Mouse (Mus musculus): ENCODE results near the gene Spns3. TPM values are rescaled to one million over a fixed set of nuclear protein-coding genes. Genes with fewer than 3 reads are reported as not detected.
A peak's percentile ranks its signal among the peaks of the same experiment; 100 is the strongest.

Spns3 gene
- polyA plus RNA-seq, 1 experiment from 2014 or later: 12.2 TPM

- H3K9ac ChIP-seq (ENCODE audit: low read depth, low read length): no peak overlapping the region
- H3K4me3 ChIP-seq (ENCODE audit: low read depth, low read length): no peak overlapping the region
- H3K4me1 ChIP-seq (replicated peaks; ENCODE audit: control insufficient read depth, insufficient read depth, low read length): peaks cover 6% of the 10 kb centered on the region
- H3K9me3 ChIP-seq (ENCODE audit: control insufficient read depth): no peaks in the 10 kb centered on the region
- 90% methylated on average over 1 of the region's 1 CpGs for WGBS
- no peaks in the 10 kb centered on the region for H3K36me3 ChIP-seq (ENCODE audit: control insufficient read depth, insufficient read depth)
- TF ChIP-seq CTCF (IDR thresholded peaks at IDR 0.05; ENCODE audit: low read depth): no peak
- no peaks in the 10 kb centered on the region for H3K27me3 ChIP-seq (replicated peaks; ENCODE audit: control insufficient read depth, insufficient read depth, low read length)
- H3K4me2 ChIP-seq (replicated peaks; ENCODE audit: low read depth): no peak overlapping the region
- no peak for ATAC-seq
- no peak overlapping the region for H3K27ac ChIP-seq (ENCODE audit: low read depth, low read length)
These were observed 72.7 kb downstream of the Spns3 start for GRCm38 (mm10) chr11:72477653-72478052.

GRCm38 (mm10) chr11:72477182-72477581, 73.1 kb downstream of the Spns3 start:
- ATAC-seq: no peak
- no peak overlapping the region for H3K4me2 ChIP-seq (replicated peaks; ENCODE audit: low read depth)
- WGBS: 24% methylated on average over 5 of the region's 5 CpGs
- no peak overlapping the region for H3K4me3 ChIP-seq (ENCODE audit: low read depth, low read length)
- H3K27ac ChIP-seq (ENCODE audit: low read depth, low read length): no peak overlapping the region; the same call in 1 of the 2 replicates
- H3K9me3 ChIP-seq (ENCODE audit: control insufficient read depth): no peaks in the 10 kb centered on the region
- H3K36me3 ChIP-seq (ENCODE audit: control insufficient read depth, insufficient read depth): no peaks in the 10 kb centered on the region
- peaks cover 6% of the 10 kb centered on the region for H3K4me1 ChIP-seq (replicated peaks; ENCODE audit: control insufficient read depth, insufficient read depth, low read length)
- TF ChIP-seq CTCF (IDR thresholded peaks at IDR 0.05; ENCODE audit: low read depth): no peak
- H3K9ac ChIP-seq (ENCODE audit: low read depth, low read length): no peak overlapping the region
- H3K27me3 ChIP-seq (replicated peaks; ENCODE audit: control insufficient read depth, insufficient read depth, low read length): no peaks in the 10 kb centered on the region

DNA sequence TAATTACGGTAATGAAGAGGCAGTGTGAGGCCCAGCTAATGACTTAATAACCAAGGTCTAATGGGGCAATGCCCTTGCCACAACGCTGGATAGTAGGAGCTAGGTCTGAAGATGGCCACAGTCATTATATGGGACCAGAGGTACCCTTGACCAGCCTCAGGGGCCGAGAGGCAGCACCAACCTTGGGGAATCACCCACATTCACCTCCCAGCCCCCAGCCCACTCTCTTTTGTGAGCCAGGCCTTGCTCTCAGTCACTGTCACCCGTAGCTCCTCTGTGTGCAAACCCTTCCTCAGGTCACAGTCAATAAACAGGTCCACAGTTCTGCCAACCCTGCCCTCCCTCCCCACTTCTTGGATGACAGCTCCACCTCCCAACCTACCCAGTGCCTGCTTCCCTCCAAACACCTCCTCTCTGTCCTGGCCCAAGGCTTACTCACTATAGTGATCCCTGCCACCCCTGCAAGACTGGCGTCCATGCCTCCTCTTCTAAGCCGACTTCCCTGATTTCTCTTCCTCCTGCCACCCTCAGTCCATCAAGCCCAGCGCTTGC, 74.2 kb downstream of the Spns3 start:
- Histone ChIP-seq H3K27ac (ENCODE audit: low read depth, low read length) (peak overlapping the region; percentile 79), H3K4me3 (ENCODE audit: low read depth, low read length) (no peak overlapping the region), H3K4me1 (replicated peaks; ENCODE audit: control insufficient read depth, insufficient read depth, low read length) (peaks cover 6% of the 10 kb centered on the region), H3K9ac (ENCODE audit: low read depth, low read length) (no peak overlapping the region), H3K4me2 (replicated peaks; ENCODE audit: low read depth) (no peak overlapping the region), H3K36me3 (ENCODE audit: control insufficient read depth, insufficient read depth) (0 out of 2 replicates have a peak, but pooled peaks cover 3% of the 10 kb centered on the region), H3K27me3 (replicated peaks; ENCODE audit: control insufficient read depth, insufficient read depth, low read length) (no peaks in the 10 kb centered on the region), H3K9me3 (ENCODE audit: control insufficient read depth) (no peaks in the 10 kb centered on the region)
- ATAC-seq: no peak
- WGBS: 61% methylated on average over 7 of the region's 7 CpGs
- TF ChIP-seq CTCF (IDR thresholded peaks at IDR 0.05; ENCODE audit: low read depth): no peak

DNA sequence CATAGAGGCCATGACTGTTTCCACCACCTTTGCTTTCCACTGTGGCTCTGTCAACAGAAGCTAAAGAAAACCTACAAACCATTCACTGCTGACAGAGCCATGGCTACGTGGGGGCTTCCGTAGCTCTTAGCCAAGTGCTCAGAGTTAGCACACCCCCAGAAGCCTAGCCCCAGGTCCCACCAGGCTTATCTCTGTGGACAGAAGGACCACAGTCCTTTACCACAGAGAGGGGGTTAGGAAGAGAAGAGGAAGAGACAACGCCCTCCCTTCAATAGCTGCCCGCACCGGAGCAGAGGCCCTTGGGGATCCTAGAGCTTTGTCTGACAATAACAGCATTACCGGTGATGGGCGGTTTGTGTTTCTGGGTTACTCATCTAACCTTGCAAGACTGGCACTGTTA, 74.9 kb downstream of the Spns3 start:
- TF ChIP-seq CTCF (IDR thresholded peaks at IDR 0.05; ENCODE audit: low read depth): no peak
- H3K27ac ChIP-seq (ENCODE audit: low read depth, low read length): peak overlapping the region; percentile 79
- H3K27me3 ChIP-seq (replicated peaks; ENCODE audit: control insufficient read depth, insufficient read depth, low read length): no peaks in the 10 kb centered on the region
- no peak overlapping the region for H3K4me3 ChIP-seq (ENCODE audit: low read depth, low read length)
- H3K4me1 ChIP-seq (replicated peaks; ENCODE audit: control insufficient read depth, insufficient read depth, low read length): peaks cover 6% of the 10 kb centered on the region
- ATAC-seq: no peak
- H3K4me2 ChIP-seq (replicated peaks; ENCODE audit: low read depth): peak overlapping the region; percentile 30; the same call in 1 of the 2 replicates
- WGBS: 56% methylated on average over 7 of the region's 7 CpGs
- H3K9me3 ChIP-seq (ENCODE audit: control insufficient read depth): no peaks in the 10 kb centered on the region
- 0 out of 2 replicates have a peak, but pooled peaks cover 3% of the 10 kb centered on the region for H3K36me3 ChIP-seq (ENCODE audit: control insufficient read depth, insufficient read depth)
- H3K9ac ChIP-seq (ENCODE audit: low read depth, low read length): no peak overlapping the region

- Histone ChIP-seq H3K36me3 (ENCODE audit: control insufficient read depth, insufficient read depth) (0 out of 2 replicates have a peak, but pooled peaks cover 3% of the 10 kb centered on the region), H3K9me3 (ENCODE audit: control insufficient read depth) (no peaks in the 10 kb centered on the region), H3K4me3 (ENCODE audit: low read depth, low read length) (no peak overlapping the region), H3K27ac (ENCODE audit: low read depth, low read length) (peak overlapping the region; percentile 79), H3K9ac (ENCODE audit: low read depth, low read length) (no peak overlapping the region), H3K4me2 (replicated peaks; ENCODE audit: low read depth) (no peak overlapping the region; the same call in 1 of the 2 replicates), H3K27me3 (replicated peaks; ENCODE audit: control insufficient read depth, insufficient read depth, low read length) (no peaks in the 10 kb centered on the region), H3K4me1 (replicated peaks; ENCODE audit: control insufficient read depth, insufficient read depth, low read length) (peaks cover 6% of the 10 kb centered on the region)
- ATAC-seq: peak; percentile 76
- no peak for TF ChIP-seq CTCF (IDR thresholded peaks at IDR 0.05; ENCODE audit: low read depth)
- 40% methylated on average over 3 of the region's 3 CpGs for WGBS
These were observed 75.4 kb downstream of the Spns3 start for GRCm38 (mm10) chr11:72474926-72475325.

GRCm38 (mm10) chr11:72473540-72473939, 76.8 kb downstream of the Spns3 start:
- Histone ChIP-seq H3K4me2 (replicated peaks; ENCODE audit: low read depth) (no peak overlapping the region), H3K27me3 (replicated peaks; ENCODE audit: control insufficient read depth, insufficient read depth, low read length) (no peaks in the 10 kb centered on the region), H3K4me1 (replicated peaks; ENCODE audit: control insufficient read depth, insufficient read depth, low read length) (peaks cover 6% of the 10 kb centered on the region), H3K4me3 (ENCODE audit: low read depth, low read length) (no peak overlapping the region), H3K27ac (ENCODE audit: low read depth, low read length) (no peak overlapping the region), H3K9me3 (ENCODE audit: control insufficient read depth) (no peaks in the 10 kb centered on the region), H3K36me3 (ENCODE audit: control insufficient read depth, insufficient read depth) (0 out of 2 replicates have a peak, but pooled peaks cover 3% of the 10 kb centered on the region), H3K9ac (ENCODE audit: low read depth, low read length) (no peak overlapping the region)
- TF ChIP-seq CTCF (IDR thresholded peaks at IDR 0.05; ENCODE audit: low read depth): no peak
- WGBS: 51% methylated on average over 4 of the region's 4 CpGs
- no peak for ATAC-seq
